Mouse (Mus musculus): ENCODE measurements at regions not wholly inside any gene's neighbourhood (a gene's known extent, or its start where the extent isn't known, plus 50 kb on each side); places are given as distances from the start of the nearest gene placed in this dataset.

- no peak for DNase-seq (ENCODE audit: low spot score in 2 of 2)
Observed at GRCm38 (mm10) chr1:94582526-94582925, 530.2 kb upstream of the Pdcd1 start.

DNA sequence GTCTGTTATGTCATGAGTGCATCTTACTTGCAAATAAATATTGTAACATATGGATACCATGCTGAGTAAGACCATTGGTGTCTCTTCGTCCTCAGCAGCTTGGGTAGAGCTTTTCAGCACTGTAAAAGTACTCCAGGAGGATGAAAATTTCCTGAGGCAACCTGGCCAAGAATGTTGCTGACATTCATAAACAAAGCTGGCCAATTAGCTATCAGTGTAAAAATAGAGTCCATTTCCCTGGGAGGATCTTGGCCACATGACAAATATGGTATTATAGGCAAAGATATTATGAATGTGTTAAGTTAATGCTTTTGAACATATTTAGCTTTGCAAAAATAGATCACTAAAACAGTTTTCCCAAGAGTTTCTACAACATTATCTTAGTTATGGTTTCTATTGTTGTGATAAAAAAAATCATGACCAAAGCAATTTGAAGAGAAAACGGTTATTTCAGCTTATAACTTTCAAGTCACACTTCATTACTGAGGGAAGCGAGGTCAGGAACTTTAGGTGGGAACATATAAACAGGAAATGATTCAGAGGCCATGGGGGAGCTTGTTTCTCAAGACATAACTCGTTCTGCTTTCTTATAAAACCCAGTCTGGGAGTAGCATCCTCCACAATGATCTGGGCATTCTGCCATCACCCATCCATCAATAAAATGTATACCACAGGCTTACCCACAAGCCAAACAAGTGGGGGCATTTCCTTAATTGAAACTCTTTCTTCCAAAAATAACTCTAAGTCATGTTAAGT lies 529.5 kb upstream of the Pdcd1 start:
- peak in 1 of 2 experiments; percentile 1 for DNase-seq (ENCODE audit: low spot score in 2 of 2)

- no peak for DNase-seq (ENCODE audit: low spot score in 2 of 2)
Observed at GRCm38 (mm10) chr1:94532773-94533541, 480.6 kb upstream of the Pdcd1 start.

GRCm38 (mm10) chr1:94504080-94504520 lies 451.7 kb upstream of the Pdcd1 start:
- DNase-seq (ENCODE audit: low spot score in 2 of 2): no peak

GRCm38 (mm10) chr1:94503379-94504079 lies 451.2 kb upstream of the Pdcd1 start:
- DNase-seq (ENCODE audit: low spot score in 2 of 2): no peak

DNA sequence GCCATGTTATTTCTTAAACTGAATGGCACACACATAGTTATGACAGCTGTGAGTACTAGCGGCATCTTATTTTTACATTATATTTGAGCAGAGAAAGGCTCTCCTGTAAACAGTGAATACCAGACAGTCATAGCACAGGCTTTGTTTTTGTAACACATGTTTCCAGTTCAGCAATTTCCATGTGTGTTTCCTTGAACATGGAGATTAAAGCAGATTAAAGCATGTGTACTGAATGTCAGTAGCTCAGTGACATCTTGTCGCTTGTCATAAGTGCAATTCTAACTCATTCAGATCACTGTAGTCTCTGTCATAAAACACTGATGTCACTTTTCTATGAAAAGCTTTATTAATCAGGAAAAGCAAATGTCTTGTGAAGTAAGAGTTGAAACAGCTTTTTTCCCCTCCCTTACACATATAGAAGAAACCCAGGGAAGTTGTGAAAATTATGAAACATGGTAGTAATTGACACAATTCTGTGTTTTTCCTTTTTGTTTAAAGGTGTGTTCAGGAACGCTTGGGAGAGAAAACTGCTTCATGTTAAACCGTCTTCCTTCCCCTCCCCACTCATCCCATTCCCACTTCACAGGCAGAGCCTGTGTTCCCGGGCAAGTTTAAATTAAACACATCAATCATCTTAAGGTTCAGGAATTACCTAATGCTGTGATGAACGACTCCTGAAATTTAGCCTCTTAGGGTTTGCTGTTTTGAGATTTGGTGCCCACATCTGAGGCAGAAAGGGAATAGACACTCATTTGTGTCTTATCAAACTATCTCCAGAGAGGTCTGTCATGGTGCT lies 449.9 kb upstream of the Pdcd1 start:
- no peak for DNase-seq (ENCODE audit: low spot score in 2 of 2)

DNA sequence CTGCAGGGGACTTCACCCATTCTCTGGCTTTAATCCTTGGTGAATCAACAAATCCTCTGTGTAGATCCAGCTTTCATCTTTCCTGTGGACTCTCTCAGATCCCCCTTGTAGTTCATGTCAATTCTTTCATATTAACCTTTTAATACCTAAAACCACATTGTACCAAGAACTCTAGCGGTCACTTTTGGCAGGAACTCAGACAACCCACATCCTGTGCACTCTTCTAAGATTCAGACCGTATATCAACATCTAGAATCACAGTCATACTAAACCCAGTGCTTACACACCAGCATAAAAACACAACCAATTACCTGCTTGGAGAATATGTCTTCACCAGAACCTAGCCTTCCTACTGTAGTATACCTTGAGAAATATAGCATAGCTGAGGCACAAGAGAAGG lies 444.6 kb upstream of the Pdcd1 start:
- DNase-seq (ENCODE audit: low spot score in 2 of 2): no peak

DNA sequence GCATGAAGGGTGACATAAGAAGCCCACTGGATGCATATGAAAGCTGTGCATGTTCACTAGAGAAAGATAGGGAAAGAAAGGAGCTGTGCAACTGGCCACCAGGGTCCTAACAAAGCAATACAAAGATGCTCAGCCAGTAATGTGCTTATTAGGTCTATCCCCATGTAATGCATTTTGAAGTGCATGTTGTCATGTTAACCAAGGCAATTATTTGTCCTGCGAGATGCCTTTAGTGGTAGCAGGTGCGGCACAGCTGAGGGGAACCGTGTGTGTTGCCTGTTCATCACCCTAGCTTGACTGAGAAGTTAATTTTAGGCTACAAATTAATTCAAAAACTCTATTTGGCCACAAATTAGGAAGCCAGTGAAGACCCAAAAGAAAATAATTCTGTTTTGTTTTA lies 444.0 kb upstream of the Pdcd1 start:
- DNase-seq (ENCODE audit: low spot score in 2 of 2): no peak

DNA sequence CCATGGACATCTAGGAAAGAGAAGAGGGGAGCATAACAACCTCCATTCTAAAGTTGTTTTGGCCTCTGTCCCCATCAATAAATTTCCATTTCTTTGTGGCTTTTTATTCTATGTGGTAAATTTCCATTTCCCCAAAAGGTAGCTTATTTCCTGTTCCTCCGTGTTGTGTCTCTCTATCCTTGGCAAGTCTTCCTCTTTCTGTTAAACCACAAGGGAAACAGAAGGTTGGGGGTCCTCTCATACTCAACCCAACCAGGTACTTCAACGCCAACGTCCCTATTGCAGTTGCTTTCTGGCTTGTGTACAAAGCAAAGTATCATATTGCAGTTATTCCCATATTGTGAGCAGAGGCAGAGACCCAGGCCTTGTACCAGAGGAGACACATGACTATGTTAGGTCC lies 434.7 kb upstream of the Pdcd1 start:
- no peak for DNase-seq (ENCODE audit: low spot score in 2 of 2)

DNA sequence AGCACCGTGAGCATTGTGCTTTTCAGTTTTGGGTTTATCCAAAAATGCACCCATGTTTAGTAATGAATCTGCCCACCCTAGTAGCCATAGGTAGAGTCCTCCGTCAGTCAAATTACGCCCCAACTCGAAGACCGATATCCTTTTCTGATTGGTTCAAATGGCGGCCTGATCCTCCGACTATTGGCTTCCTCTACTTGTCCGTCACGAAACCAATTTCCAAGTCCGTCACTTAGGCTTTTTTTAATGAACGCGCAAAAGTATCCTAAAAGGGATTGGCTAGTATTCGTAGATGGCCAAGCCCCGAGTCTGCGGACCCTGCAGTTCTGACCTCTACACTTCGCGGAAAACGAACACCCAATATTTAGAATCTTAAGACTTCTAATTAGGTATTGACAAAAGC lies 417.5 kb upstream of the Pdcd1 start:
- DNase-seq (ENCODE audit: low spot score in 2 of 2): peak; percentile 25 to 42

DNA sequence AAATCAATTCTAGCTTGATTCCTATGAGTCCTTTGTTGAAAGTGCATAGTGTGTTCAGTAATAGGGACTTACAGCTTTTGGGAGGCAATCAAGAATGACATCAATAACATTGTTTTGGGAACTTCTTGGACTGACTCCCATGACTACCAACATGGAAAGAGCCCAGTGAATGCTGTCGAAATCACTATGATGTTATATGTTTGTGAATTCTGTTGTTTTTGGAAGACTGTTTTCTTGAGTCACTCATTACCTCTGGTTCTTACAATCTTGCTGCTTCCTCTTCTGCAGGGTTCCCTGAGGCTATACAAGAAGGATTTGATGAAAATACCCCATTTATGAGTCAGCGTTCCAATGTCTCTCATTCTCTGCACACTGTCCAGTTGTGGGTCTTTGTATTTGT lies 371.4 kb upstream of the Pdcd1 start:
- no peak for DNase-seq (ENCODE audit: low spot score in 2 of 2)

DNA sequence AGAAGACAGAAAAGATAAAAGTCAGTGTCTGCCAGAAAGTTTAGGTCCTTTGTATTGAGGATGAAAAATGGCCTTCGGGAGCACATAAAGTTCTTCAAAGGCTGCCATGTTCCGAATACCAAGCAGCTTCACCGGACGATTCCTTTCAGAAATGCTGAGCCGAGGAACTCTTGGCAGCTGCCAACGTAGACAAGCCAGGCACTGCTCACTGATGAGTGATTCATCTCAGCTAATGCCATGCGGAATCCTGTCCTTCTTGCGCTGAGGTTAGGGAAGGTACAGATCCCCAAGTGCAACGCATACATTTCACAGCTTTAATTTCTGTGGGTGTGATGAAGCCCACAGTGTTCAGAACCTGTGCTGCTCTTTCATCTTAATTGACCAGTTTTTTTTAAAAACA lies 360.7 kb upstream of the Pdcd1 start:
- DNase-seq (ENCODE audit: low spot score in 2 of 2): no peak

DNA sequence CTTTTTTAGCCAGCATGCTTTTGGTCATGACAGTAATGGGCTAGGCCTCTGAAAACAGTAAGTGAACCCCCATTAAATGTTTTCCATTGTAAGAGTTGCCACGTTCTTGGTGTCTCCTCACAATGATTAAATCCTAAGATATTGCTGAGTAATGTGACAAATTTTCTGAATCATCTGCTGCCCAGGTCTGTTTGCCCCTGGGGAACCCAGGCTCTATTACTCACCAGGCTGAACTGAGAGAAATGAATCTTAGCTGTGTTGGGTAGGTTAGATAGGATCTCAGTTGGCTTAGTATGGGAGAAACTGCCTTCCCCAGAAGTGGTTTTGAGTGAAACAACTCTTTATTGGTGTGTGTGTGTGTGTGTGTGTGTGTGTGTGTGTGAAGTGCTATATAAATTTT lies 314.3 kb upstream of the Pdcd1 start:
- no peak for DNase-seq (ENCODE audit: low spot score in 2 of 2)

- no peak for DNase-seq (ENCODE audit: low spot score in 2 of 2)
Observed at GRCm38 (mm10) chr1:94356996-94357395, 304.6 kb upstream of the Pdcd1 start.

GRCm38 (mm10) chr1:94355873-94356272 lies 303.5 kb upstream of the Pdcd1 start:
- no peak for DNase-seq (ENCODE audit: low spot score in 2 of 2)

DNA sequence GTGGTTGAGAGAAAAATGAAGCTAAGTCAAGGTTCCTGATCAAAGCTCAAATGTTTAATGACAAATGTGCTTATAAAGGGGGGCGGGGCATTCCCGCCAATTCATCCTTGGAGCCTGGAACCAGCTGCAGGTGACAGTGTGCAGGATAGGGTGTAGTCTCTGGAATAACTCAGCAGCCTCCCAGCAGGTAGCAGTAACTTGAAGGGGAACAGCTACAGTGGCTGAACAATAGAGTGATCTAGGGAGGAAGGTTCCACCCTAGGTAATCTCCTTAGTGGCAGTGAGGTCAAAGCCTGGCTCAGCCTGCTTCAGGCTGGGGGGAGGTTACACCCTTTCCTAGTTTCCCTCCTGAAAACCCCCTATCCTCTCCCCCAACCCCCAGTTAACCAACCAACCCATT lies 290.2 kb upstream of the Pdcd1 start:
- no peak for DNase-seq (ENCODE audit: low spot score in 2 of 2)

GRCm38 (mm10) chr1:94341237-94341636 lies 288.9 kb upstream of the Pdcd1 start:
- DNase-seq (ENCODE audit: low spot score in 2 of 2): no peak

DNA sequence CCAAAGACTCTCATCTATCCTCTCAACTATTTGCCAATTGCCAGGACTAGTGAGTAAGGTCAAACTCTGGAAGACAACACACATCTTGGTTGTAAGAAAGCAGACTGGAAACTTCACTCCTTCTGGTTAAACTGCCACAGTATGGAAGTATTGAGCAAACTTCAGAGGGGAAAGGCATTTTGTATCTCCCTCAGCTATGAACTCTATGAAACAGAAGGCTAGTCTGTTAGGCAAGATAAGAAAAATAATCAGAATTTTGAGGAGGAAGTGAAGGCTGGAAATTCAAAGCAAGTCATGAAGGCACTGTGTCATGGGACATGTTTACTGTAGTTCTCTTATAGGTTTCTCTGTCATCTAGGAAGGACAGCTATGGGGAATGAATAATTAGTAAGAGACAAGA lies 265.7 kb upstream of the Pdcd1 start:
- DNase-seq (ENCODE audit: low spot score in 2 of 2): no peak

DNA sequence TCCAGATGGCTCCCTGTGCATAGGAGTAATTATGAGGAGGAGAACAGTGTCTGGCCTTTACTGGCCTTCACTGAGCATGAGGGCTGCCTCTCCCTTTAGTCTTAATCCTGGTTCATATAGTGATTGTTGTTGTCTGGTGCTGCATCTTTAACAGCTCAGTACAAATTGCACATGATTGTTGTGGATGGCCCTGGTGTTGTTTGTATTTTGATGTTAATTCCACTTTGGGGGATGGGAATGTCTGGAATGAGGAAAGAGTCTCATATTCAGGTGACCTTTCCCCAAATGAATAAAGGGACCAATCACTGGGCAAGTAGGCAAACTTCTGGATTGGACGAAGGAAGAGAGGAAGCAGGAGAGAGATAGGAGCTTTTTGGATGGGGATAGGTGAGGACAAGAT lies 246.0 kb upstream of the Pdcd1 start:
- no peak for DNase-seq (ENCODE audit: low spot score in 2 of 2)

- DNase-seq (ENCODE audit: low spot score in 2 of 2): no peak
Observed at GRCm38 (mm10) chr1:94272569-94272968, 220.2 kb upstream of the Pdcd1 start.

DNA sequence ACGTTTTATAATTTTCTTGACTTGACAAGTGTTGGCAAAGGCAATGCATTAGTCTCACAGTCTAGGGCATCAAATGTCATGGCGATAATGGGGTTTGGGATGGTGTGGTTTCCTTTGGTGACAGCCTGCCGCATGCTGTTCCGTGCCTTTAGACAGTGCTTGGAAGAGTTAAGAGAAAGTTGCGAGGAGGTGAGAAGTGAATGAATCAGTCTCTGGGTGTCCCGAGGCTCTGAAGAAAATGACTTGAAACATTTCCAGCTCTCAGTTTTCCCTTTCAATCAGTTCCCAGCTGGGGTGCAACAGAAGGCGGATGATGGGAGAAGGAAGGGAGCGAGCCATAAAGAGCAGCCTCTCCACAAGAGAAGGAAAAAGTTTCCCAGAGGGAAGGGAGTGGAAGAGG lies 211.0 kb upstream of the Pdcd1 start:
- no peak for DNase-seq (ENCODE audit: low spot score in 2 of 2)

- no peak for DNase-seq (ENCODE audit: low spot score in 2 of 2)
Observed at GRCm38 (mm10) chr1:94235426-94235825, 183.1 kb upstream of the Pdcd1 start.
